Mouse (Mus musculus) gastrocnemius, postnatal 14 days (tissue): Measurements from ENCODE around the gene Ogfod1. TPM values are rescaled to one million over a fixed set of nuclear protein-coding genes. Genes with fewer than 3 reads are reported as not detected.

Source experiments
- total RNA-seq, 2 experiments: library from RNA; stranded (reverse); gene quantifications; 2 replicates each; pipeline ENCODE4 v1.2.3; 2021

Ogfod1 gene
- total RNA-seq, 2 experiments from 2014 or later, result 14.5 to 15.2 TPM

Other genes with a start within 250 kb of the Ogfod1 start
- gene Gnao1, start 227.2 kb upstream of the Ogfod1 start, total RNA-seq, result 10 to 100 TPM; 11.1 to 11.6 TPM
- gene Amfr, start 24.4 kb upstream of the Ogfod1 start, total RNA-seq, result 10 to 100 TPM; 69.7 to 70.6 TPM
- 10 to 100 TPM; 14.6 to 18.5 TPM for gene Nudt21, start 167 bp upstream of the Ogfod1 start, total RNA-seq
- 1 to 10 TPM; 3.1 to 3.7 TPM for gene Bbs2, start 61.7 kb downstream of the Ogfod1 start, total RNA-seq
- not detected for gene Mt4, start 100.0 kb downstream of the Ogfod1 start, total RNA-seq
- gene Mt3, start 115.4 kb downstream of the Ogfod1 start, total RNA-seq, result 10 to 100 TPM in 1 of 2 experiments, 1 to 10 TPM in 1; 5.8 to 11.2 TPM
- gene Mt2, start 135.5 kb downstream of the Ogfod1 start, total RNA-seq, result 100 to 1,000 TPM in 1 of 2 experiments, 10 to 100 TPM in 1; 20.2 to 206 TPM
- gene Mt1, start 141.9 kb downstream of the Ogfod1 start, total RNA-seq, result 100 to 1,000 TPM in 1 of 2 experiments, 10 to 100 TPM in 1; 18.6 to 129 TPM
- gene Nup93, start 177.4 kb downstream of the Ogfod1 start, total RNA-seq, result 10 to 100 TPM in 1 of 2 experiments, 1 to 10 TPM in 1; 10.0 to 13.2 TPM